Mouse (Mus musculus): ENCODE results near the gene Ddx23. TPM values are rescaled to one million over a fixed set of nuclear protein-coding genes. Genes with fewer than 3 reads are reported as not detected.

Gene Ddx23
- polyA plus RNA-seq, 1 experiment from 2014 or later, result 22.0 TPM

DNA sequence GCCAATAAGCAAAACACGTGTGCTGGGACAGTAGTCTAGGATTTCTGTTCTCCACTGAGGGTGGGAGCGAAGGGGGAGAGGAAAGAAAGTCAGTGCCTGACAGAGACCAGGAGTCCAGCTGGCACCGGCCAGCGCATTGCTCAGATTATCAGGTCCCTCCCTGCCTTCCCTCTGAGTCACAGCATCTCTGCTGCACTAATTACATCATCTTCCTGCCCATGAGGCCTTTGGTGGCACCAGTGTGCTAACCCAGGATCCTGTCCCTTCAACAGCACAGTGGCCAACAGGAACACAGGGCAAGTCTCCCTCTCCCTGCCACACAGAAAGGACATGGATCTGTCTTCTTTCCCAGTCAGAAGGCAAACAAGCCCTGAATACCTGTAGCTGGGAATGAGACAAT lies 9.9 kb upstream of the Ddx23 start:
- peaks cover 22% of the 10 kb centered on the region for H3K27me3 ChIP-seq (ENCODE audit: control insufficient read depth, insufficient read depth, low read length)
- ATAC-seq (replicated peaks; ENCODE audit: insufficient number of reproducible peaks, low FRiP score, low TSS enrichment, low read depth) (no peak), DNase-seq (ENCODE audit: low spot score) (no peak)
- H3K4me3 ChIP-seq (ENCODE audit: low read depth, low read length), result no peak overlapping the region
- no peaks in the 10 kb centered on the region for H3K9me3 ChIP-seq (replicated peaks; ENCODE audit: control insufficient read depth, low read length)
- no peaks in the 10 kb centered on the region for H3K36me3 ChIP-seq (replicated peaks; ENCODE audit: control insufficient read depth, insufficient read depth, low read depth, low read length)
- WGBS, result 73% methylated on average over 4 of the region's 4 CpGs
- no peak overlapping the region for H3K4me2 ChIP-seq (ENCODE audit: low read depth, low read length)
- H3K9ac ChIP-seq (replicated peaks; ENCODE audit: low read length), result no peak overlapping the region
- peaks cover 4% of the 10 kb centered on the region; the same call in 1 of the 2 replicates for H3K4me1 ChIP-seq (ENCODE audit: control insufficient read depth, insufficient read depth, low read length)
- no peak overlapping the region for H3K27ac ChIP-seq (replicated peaks; ENCODE audit: low read depth, low read length)

DNA sequence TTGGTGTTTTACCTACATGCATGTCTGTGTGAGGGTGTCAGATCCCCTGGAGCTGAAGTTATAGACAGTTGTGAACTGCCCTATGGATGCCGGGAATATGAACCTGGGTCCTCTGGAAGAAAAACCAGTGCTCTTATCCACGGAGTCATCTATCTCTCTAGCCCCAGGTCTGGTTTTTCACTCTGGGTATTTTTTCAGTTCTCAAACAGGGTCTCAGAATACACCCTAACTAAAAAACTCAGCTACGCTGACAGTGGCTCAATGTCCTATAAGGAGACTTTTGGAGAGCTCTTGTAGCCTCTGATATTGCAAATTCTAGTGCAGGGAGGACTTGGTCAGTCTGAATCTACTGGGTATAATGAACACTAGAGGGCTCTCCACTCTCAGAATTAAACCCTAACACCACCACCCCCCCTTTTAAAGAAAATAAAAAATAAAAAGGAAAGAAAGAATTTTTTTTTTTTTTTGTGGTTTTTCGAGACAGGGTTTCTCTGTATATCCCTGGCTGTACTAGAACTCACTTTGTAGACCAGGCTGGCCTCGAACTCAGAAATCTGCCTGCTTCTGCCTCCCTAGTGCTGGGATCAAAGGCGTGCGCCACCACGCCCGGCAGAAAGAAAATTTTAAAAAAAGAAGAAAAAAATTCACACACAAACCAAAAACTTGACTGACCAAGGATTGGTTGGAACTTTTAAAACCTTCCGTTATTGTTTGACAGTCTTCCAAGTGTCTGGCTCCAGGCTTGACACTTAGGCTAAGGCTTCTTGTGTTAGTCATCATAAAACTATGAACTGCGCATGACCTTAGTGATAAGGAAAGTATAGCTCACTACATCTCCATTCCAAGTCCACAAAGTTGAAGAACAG lies 1.6 kb upstream of the Ddx23 start:
- ATAC-seq (replicated peaks; ENCODE audit: insufficient number of reproducible peaks, low FRiP score, low TSS enrichment, low read depth), result no peak
- Histone ChIP-seq H3K9me3 (replicated peaks; ENCODE audit: control insufficient read depth, low read length) (no peaks in the 10 kb centered on the region), H3K4me2 (ENCODE audit: low read depth, low read length) (no peak overlapping the region), H3K27me3 (ENCODE audit: control insufficient read depth, insufficient read depth, low read length) (no peaks in the 10 kb centered on the region), H3K36me3 (replicated peaks; ENCODE audit: control insufficient read depth, insufficient read depth, low read depth, low read length) (no peaks in the 10 kb centered on the region), H3K27ac (replicated peaks; ENCODE audit: low read depth, low read length) (no peak overlapping the region), H3K9ac (replicated peaks; ENCODE audit: low read length) (no peak overlapping the region), H3K4me1 (ENCODE audit: control insufficient read depth, insufficient read depth, low read length) (no peaks in the 10 kb centered on the region), H3K4me3 (ENCODE audit: low read depth, low read length) (no peak overlapping the region)
- peak; percentile 38 for DNase-seq (ENCODE audit: low spot score)
- WGBS, result 83% methylated on average over 11 of the region's 11 CpGs

DNA sequence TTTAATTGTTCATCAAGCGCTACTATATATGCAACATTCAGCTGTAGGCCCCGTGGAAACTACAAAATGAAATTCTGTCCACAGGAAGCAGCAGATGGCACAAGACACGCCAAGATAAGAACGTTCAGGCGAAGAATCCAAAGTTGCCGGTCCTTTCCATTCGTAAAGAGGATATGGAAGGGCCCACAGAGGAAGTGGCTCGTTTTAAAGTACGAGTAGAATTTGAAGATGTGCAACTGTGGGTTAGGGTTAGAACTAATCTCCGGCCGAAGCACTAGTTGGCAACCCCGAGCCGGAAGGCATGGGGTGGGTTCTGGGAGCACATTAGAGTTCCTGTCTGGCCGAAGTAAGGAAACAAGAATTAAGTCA lies 512 bp downstream of the Ddx23 start:
- DNase-seq (ENCODE audit: low spot score), result peak; percentile 43
- under 1% methylated on average over 14 of the region's 14 CpGs for WGBS

DNA sequence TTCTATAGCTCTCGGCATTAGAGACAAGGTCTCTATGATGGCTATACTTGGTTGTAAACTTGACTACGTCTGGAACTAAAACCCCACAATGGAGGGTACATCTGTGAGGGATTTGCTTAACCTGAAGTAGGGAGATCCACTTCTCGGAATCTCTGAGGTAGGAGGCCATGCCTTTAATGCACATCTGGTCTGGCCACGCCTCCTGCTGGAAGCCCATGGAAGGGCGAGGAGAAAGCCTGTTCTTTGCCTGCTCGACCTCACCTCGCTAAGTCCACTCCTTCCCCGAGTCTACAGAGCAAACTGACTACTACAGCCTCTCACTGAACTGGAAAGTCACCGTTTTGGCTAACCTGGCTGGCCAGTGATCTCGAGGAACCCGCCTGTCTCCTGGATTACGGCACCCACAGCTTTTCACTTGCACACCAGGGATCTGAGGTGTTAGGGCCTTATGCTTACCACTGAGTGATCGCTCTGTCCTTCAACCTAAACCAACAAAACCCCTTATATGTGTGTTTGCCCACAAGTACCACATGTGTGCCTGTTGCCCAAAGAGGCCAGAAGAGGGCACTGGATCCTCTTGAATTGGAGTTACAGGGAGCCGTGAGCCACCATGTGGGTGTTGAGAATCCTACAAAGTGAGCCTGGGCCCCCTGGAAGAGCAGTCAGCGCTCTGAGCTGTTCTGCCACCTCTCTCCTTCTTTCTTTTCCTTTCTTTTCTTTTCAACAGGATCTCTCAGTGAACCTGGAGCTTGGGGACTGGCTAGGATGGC lies 5.5 kb downstream of the Ddx23 start:
- H3K36me3 ChIP-seq (replicated peaks; ENCODE audit: control insufficient read depth, insufficient read depth, low read depth, low read length), result peaks cover 28% of the 10 kb centered on the region
- H3K4me3 ChIP-seq (ENCODE audit: low read depth, low read length), result no peak overlapping the region
- no peak overlapping the region for H3K27ac ChIP-seq (replicated peaks; ENCODE audit: low read depth, low read length)
- no peak overlapping the region for H3K9ac ChIP-seq (replicated peaks; ENCODE audit: low read length)
- H3K9me3 ChIP-seq (replicated peaks; ENCODE audit: control insufficient read depth, low read length), result no peaks in the 10 kb centered on the region
- no peak for DNase-seq (ENCODE audit: low spot score)
- no peak overlapping the region for H3K4me2 ChIP-seq (ENCODE audit: low read depth, low read length)
- H3K4me1 ChIP-seq (ENCODE audit: control insufficient read depth, insufficient read depth, low read length), result no peaks in the 10 kb centered on the region
- 86% methylated on average over 15 of the region's 15 CpGs for WGBS
- ATAC-seq (replicated peaks; ENCODE audit: insufficient number of reproducible peaks, low FRiP score, low TSS enrichment, low read depth), result no peak
- no peaks in the 10 kb centered on the region for H3K27me3 ChIP-seq (ENCODE audit: control insufficient read depth, insufficient read depth, low read length)

More for the DNA sequence above, 512 bp downstream of the Ddx23 start:
- no peaks in the 10 kb centered on the region for H3K27me3 ChIP-seq (ENCODE audit: control insufficient read depth, insufficient read depth, low read length)
- no peak for ATAC-seq (replicated peaks; ENCODE audit: insufficient number of reproducible peaks, low FRiP score, low TSS enrichment, low read depth)
- no peaks in the 10 kb centered on the region for H3K9me3 ChIP-seq (replicated peaks; ENCODE audit: control insufficient read depth, low read length)
- H3K9ac ChIP-seq (replicated peaks; ENCODE audit: low read length), result peak overlapping the region; percentile 98
- H3K4me2 ChIP-seq (ENCODE audit: low read depth, low read length), result peak overlapping the region; percentile 57
- H3K4me1 ChIP-seq (ENCODE audit: control insufficient read depth, insufficient read depth, low read length), result no peaks in the 10 kb centered on the region
- H3K27ac ChIP-seq (replicated peaks; ENCODE audit: low read depth, low read length), result peak overlapping the region; percentile 83
- H3K4me3 ChIP-seq (ENCODE audit: low read depth, low read length), result peak overlapping the region; percentile 94
- peaks cover 15% of the 10 kb centered on the region for H3K36me3 ChIP-seq (replicated peaks; ENCODE audit: control insufficient read depth, insufficient read depth, low read depth, low read length)

DNA sequence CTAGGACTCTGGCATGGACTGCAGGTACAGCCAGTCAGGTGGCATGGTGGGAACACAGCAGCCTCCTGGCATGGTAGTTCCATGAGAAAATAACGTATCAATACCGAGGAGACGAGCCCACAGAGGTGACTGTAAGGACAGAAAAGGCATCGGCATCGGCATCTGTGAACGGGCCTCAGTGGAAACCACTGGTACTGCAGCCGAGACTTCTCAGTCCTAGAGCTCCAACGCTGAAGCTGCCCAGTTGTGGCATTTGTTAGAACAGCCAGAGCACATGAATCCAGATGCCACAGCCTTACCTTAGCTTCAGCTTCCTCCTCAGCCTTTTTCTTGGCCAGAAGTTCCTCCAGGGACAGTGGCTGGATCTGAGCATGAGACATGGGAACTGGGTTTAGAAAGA lies 10.5 kb downstream of the Ddx23 start:
- ATAC-seq (replicated peaks; ENCODE audit: insufficient number of reproducible peaks, low FRiP score, low TSS enrichment, low read depth) (no peak), DNase-seq (ENCODE audit: low spot score) (no peak)
- Histone ChIP-seq H3K9ac (replicated peaks; ENCODE audit: low read length) (no peak overlapping the region), H3K4me3 (ENCODE audit: low read depth, low read length) (no peak overlapping the region), H3K27ac (replicated peaks; ENCODE audit: low read depth, low read length) (no peak overlapping the region), H3K9me3 (replicated peaks; ENCODE audit: control insufficient read depth, low read length) (no peaks in the 10 kb centered on the region), H3K4me2 (ENCODE audit: low read depth, low read length) (no peak overlapping the region), H3K36me3 (replicated peaks; ENCODE audit: control insufficient read depth, insufficient read depth, low read depth, low read length) (peaks cover 46% of the 10 kb centered on the region), H3K27me3 (ENCODE audit: control insufficient read depth, insufficient read depth, low read length) (no peaks in the 10 kb centered on the region), H3K4me1 (ENCODE audit: control insufficient read depth, insufficient read depth, low read length) (no peaks in the 10 kb centered on the region)
- 96% methylated on average over 8 of the region's 8 CpGs for WGBS

DNA sequence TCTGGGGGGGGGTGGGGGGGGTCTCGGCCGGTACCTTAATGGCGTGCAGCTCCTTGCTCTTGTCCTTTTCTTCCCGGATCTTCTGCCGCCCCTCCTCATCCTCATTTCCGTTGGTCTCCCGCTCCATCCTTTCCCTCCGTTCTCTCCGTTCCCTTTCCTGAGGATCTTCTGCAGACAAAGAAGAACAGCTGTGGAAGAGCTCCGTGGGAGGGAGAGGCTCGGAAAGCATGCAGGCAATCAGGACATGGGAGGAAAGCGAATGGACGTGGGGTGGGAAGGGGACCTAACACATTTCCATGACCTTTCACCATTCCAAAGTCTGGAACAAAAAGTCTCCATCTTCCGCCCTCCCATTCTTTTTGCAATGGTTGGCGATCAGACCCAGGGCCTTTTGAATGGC lies 11.3 kb downstream of the Ddx23 start:
- Histone ChIP-seq H3K27me3 (ENCODE audit: control insufficient read depth, insufficient read depth, low read length) (no peaks in the 10 kb centered on the region), H3K4me2 (ENCODE audit: low read depth, low read length) (no peak overlapping the region), H3K4me3 (ENCODE audit: low read depth, low read length) (no peak overlapping the region), H3K4me1 (ENCODE audit: control insufficient read depth, insufficient read depth, low read length) (no peaks in the 10 kb centered on the region), H3K27ac (replicated peaks; ENCODE audit: low read depth, low read length) (no peak overlapping the region), H3K9me3 (replicated peaks; ENCODE audit: control insufficient read depth, low read length) (no peaks in the 10 kb centered on the region), H3K9ac (replicated peaks; ENCODE audit: low read length) (no peak overlapping the region), H3K36me3 (replicated peaks; ENCODE audit: control insufficient read depth, insufficient read depth, low read depth, low read length) (peaks cover 40% of the 10 kb centered on the region)
- 95% methylated on average over 15 of the region's 15 CpGs for WGBS
- DNase-seq (ENCODE audit: low spot score) (no peak), ATAC-seq (replicated peaks; ENCODE audit: insufficient number of reproducible peaks, low FRiP score, low TSS enrichment, low read depth) (no peak)

DNA sequence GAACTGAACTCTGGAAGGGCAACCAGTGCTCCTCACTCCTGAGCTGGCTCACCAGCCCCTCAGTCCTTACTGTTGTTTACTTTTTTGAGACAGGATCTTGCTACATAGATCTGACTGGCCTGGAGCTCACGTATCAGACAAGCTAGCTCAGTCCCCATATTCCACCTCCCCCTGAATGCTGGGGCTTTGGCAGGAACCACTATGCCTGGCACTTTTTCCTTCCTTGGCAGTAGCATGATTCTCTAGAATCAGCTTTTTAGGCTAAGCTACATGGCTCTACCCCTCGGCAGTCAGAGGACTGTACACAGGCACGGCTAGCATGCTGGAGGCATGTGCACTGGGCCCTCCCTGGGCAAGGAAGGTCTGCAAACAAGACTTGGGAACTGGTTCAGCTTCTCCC lies 14.6 kb downstream of the Ddx23 start:
- H3K9ac ChIP-seq (replicated peaks; ENCODE audit: low read length), result no peak overlapping the region
- no peaks in the 10 kb centered on the region for H3K27me3 ChIP-seq (ENCODE audit: control insufficient read depth, insufficient read depth, low read length)
- H3K4me3 ChIP-seq (ENCODE audit: low read depth, low read length), result no peak overlapping the region
- 88% methylated on average over 3 of the region's 3 CpGs for WGBS
- ATAC-seq (replicated peaks; ENCODE audit: insufficient number of reproducible peaks, low FRiP score, low TSS enrichment, low read depth) (no peak), DNase-seq (ENCODE audit: low spot score) (no peak)
- H3K4me2 ChIP-seq (ENCODE audit: low read depth, low read length), result no peak overlapping the region
- H3K36me3 ChIP-seq (replicated peaks; ENCODE audit: control insufficient read depth, insufficient read depth, low read depth, low read length), result peaks cover 49% of the 10 kb centered on the region
- H3K27ac ChIP-seq (replicated peaks; ENCODE audit: low read depth, low read length), result no peak overlapping the region
- no peaks in the 10 kb centered on the region for H3K9me3 ChIP-seq (replicated peaks; ENCODE audit: control insufficient read depth, low read length)
- no peaks in the 10 kb centered on the region for H3K4me1 ChIP-seq (ENCODE audit: control insufficient read depth, insufficient read depth, low read length)

DNA sequence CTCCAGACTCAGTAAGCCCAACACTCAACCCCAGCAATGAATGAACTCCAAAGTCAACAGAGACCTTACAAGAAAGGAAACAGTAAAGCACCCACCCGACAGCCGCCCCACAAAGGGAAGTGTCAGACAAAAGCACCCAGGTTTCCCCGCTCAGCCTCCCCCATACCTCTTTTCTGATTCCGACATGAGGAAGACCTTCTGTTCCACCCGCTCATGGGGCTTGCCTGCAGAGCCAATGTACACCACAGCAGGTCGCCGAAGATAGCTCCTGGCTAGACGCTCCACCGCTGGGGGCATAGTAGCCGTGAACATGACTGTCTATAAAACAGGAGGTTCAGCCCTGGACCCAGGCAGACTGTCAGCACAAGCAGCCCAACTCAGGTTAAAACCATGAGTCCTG lies 15.4 kb downstream of the Ddx23 start:
- Histone ChIP-seq H3K4me2 (ENCODE audit: low read depth, low read length) (no peak overlapping the region), H3K4me3 (ENCODE audit: low read depth, low read length) (no peak overlapping the region), H3K27ac (replicated peaks; ENCODE audit: low read depth, low read length) (no peak overlapping the region), H3K9me3 (replicated peaks; ENCODE audit: control insufficient read depth, low read length) (no peaks in the 10 kb centered on the region), H3K36me3 (replicated peaks; ENCODE audit: control insufficient read depth, insufficient read depth, low read depth, low read length) (peaks cover 47% of the 10 kb centered on the region), H3K4me1 (ENCODE audit: control insufficient read depth, insufficient read depth, low read length) (no peaks in the 10 kb centered on the region), H3K9ac (replicated peaks; ENCODE audit: low read length) (no peak overlapping the region), H3K27me3 (ENCODE audit: control insufficient read depth, insufficient read depth, low read length) (no peaks in the 10 kb centered on the region)
- DNase-seq (ENCODE audit: low spot score) (no peak), ATAC-seq (replicated peaks; ENCODE audit: insufficient number of reproducible peaks, low FRiP score, low TSS enrichment, low read depth) (no peak)
- WGBS, result 91% methylated on average over 10 of the region's 10 CpGs
